Comparison of ENCODE assay signal across 8 mouse cellular contexts in genomic region chr12:84589825-84590761, GRCm38 (mm10). TPM values are rescaled to one million over a fixed set of nuclear protein-coding genes. Genes with fewer than 3 reads are reported as not detected.
A peak's percentile ranks its signal among the peaks of the same experiment; 100 is the strongest.
DNase-seq lines count a peak whose midpoint lies in the region; ATAC-seq lines count a peak whose summit lies in the region.

No protein-coding gene starts in this region.

- peaks cover 17% of the 10 kb centered on the region for H3K4me1 ChIP-seq in hindbrain, embryonic 13.5 days (replicated peaks)

- no peaks in the 10 kb centered on the region for H3K9me3 ChIP-seq in hindbrain, embryonic 13.5 days

- WGBS in hindbrain, embryonic 13.5 days: under 1% methylated on average over 53 of the region's 54 CpGs

- ATAC-seq in hindbrain, embryonic 13.5 days (ENCODE audit: low FRiP score): peak; percentile 68

- DNase-seq in NIH3T3 (ENCODE audit: low read depth): peak; percentile 96
- peak; percentile 99 to 100 for DNase-seq in cerebellum, postnatal 10 days
- peak; percentile 84 to 94 for DNase-seq in frontal cortex, postnatal 14 days (ENCODE audit: low spot score in 2 of 2)
- DNase-seq in layer of hippocampus, postnatal 25 days (ENCODE audit: extremely low spot score in 1 of 2, low spot score in 1 of 2): peak; percentile 99 to 100
- peak; percentile 87 for DNase-seq in lung, postnatal 25 days (ENCODE audit: low spot score)
- peak; percentile 97 for DNase-seq in retina, embryonic 14.5 days (ENCODE audit: low spot score)
- DNase-seq in thymus, postnatal 4 days: peak; percentile 98

- peak overlapping the region; percentile 73 for H3K9ac ChIP-seq in hindbrain, embryonic 13.5 days

- no peaks in the 10 kb centered on the region for H3K36me3 ChIP-seq in hindbrain, embryonic 13.5 days

- peak overlapping the region; percentile 78 for H3K27ac ChIP-seq in hindbrain, embryonic 13.5 days

- peak overlapping the region; percentile 46 for H3K4me3 ChIP-seq in hindbrain, embryonic 13.5 days

- peaks cover 31% of the 10 kb centered on the region for H3K27me3 ChIP-seq in hindbrain, embryonic 13.5 days

- peak overlapping the region; percentile 75 for H3K4me2 ChIP-seq in hindbrain, embryonic 13.5 days

RNA-seq across cellular contexts. Expression of gene Vsx2, which starts 20.5 kb away (rescaled TPM):
- polyA plus RNA-seq in hindbrain, embryonic 13.5 days (2015; fragmentation: Nextera tagmentation; extraction: Ambion mirVana): 5.4 and 10.1 TPM in 2 replicates
- under 1 TPM; 0.12 to 0.22 TPM for total RNA-seq in layer of hippocampus, postnatal 25 days (2021)

RNA-seq across cellular contexts. Expression of gene Abcd4, which starts 27.1 kb away (rescaled TPM):
- polyA plus RNA-seq in hindbrain, embryonic 13.5 days (2015; fragmentation: Nextera tagmentation; extraction: Ambion mirVana): 12.4 and 13.8 TPM in 2 replicates
- 10 to 100 TPM; 14.1 to 15.5 TPM for total RNA-seq in layer of hippocampus, postnatal 25 days (2021)

RNA-seq across cellular contexts. Expression of gene Vrtn, which starts 50.7 kb away (rescaled TPM):
- polyA plus RNA-seq in hindbrain, embryonic 13.5 days (2015; fragmentation: Nextera tagmentation; extraction: Ambion mirVana): not detected in 2 replicates
- total RNA-seq in layer of hippocampus, postnatal 25 days (2021): not detected

Comparison
In these comparisons a context has a peak if more than half of its experiments do, and no peak if none do; other contexts are left out.
1. Peak in every context shown above with its lines: DNase-seq, ATAC-seq, H3K4me3 ChIP-seq and H3K27ac ChIP-seq.